ENCODE assay signal across 7 mouse cellular contexts in the genomic region with DNA sequence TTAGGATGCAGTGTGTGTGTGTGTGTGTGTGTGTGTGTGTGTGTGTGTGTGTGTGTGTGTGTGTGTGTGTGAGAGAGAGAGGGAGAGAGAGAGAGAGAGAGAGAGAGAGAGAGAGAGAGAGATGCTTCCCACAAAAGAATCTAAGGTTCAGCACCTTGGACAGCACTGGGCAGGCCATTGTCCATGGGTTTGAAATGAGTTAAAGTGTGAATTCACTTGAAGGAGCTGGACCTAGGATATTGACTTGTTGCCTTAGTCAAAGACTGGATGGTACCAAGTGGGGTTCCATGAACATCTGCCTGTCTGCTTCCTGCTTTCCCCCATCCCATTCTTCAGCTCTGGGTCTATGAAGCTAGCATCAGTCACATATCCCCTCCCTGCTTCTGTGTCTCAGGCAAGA. TPM values are rescaled to one million over a fixed set of nuclear protein-coding genes. Genes with fewer than 3 reads are reported as not detected.
DNase-seq lines count a peak whose midpoint lies in the region; ATAC-seq and TF ChIP-seq lines count a peak whose summit lies in the region.
"Not testable (repeated sequence)": the region's sequence is repeated elsewhere in the genome, so short reads cannot be mapped to it uniquely, and the experiment has no call there.

No protein-coding gene starts in this region.

- not testable (repeated sequence) for H3K27me3 ChIP-seq in forebrain, embryonic 15.5 days; limb, embryonic 14.5 days (ENCODE audit: control insufficient read depth, insufficient read depth, low read length); midbrain, embryonic 16.5 days (ENCODE audit: control insufficient read depth, insufficient read depth, low read depth, low read length)

- H3K9me3 ChIP-seq in forebrain, embryonic 15.5 days; limb, embryonic 14.5 days (ENCODE audit: control insufficient read depth, low read length); midbrain, embryonic 16.5 days (replicated peaks; ENCODE audit: control insufficient read depth, low read length, poor library complexity, severe bottlenecking): not testable (repeated sequence)

- H3K36me3 ChIP-seq in forebrain, embryonic 15.5 days; limb, embryonic 14.5 days (ENCODE audit: control insufficient read depth, insufficient read depth, low read length); midbrain, embryonic 16.5 days (ENCODE audit: control insufficient read depth, insufficient read depth, low read length): not testable (repeated sequence)

- not testable (repeated sequence) for H3K4me3 ChIP-seq in forebrain, embryonic 15.5 days; limb, embryonic 14.5 days (replicated peaks; ENCODE audit: low read length); midbrain, embryonic 16.5 days (ENCODE audit: low read depth, low read length)

- not testable (repeated sequence) for H3K9ac ChIP-seq in forebrain, embryonic 15.5 days (replicated peaks); limb, embryonic 14.5 days (ENCODE audit: low read depth, low read length, severe bottlenecking); midbrain, embryonic 16.5 days (ENCODE audit: low read depth, low read length)

- H3K4me1 ChIP-seq in forebrain, embryonic 15.5 days; limb, embryonic 14.5 days (ENCODE audit: control insufficient read depth, insufficient read depth, low read length); midbrain, embryonic 16.5 days (ENCODE audit: control insufficient read depth, insufficient read depth, low read length): not testable (repeated sequence)

- not testable (repeated sequence) for H3K4me2 ChIP-seq in forebrain, embryonic 15.5 days (replicated peaks); limb, embryonic 14.5 days (replicated peaks; ENCODE audit: low read depth, low read length, severe bottlenecking); midbrain, embryonic 16.5 days (ENCODE audit: low read length)

- ATAC-seq in forebrain, embryonic 15.5 days (replicated peaks); limb, embryonic 14.5 days (ENCODE audit: low FRiP score, low read depth); midbrain, embryonic 16.5 days: not testable (repeated sequence)

- TF ChIP-seq POLR2A in limb, embryonic 14.5 days (IDR thresholded peaks at IDR 0.05; ENCODE audit: borderline replicate concordance, extremely low read depth, insufficient read depth, insufficient read length) = not testable (repeated sequence)

- DNase-seq in A20 (ENCODE audit: low read depth, low spot score) = peak; percentile 30
- peak; percentile 42 for DNase-seq in ZHBTc4 (ENCODE audit: low read depth, low spot score)
- DNase-seq in embryo, embryonic 10 days (ENCODE audit: low spot score) = peak; percentile 81
- peak; percentile 33 for DNase-seq in induced T-regulatory cell, adult 2 months (ENCODE audit: low read depth)
- peak; percentile 59 for DNase-seq in limb, embryonic 14.5 days (ENCODE audit: low spot score)

- 0 out of 2 replicates have a peak overlapping the region, but pooled peaks have one; percentile 34 for H3K27ac ChIP-seq in forebrain, embryonic 15.5 days (replicated peaks)
- H3K27ac ChIP-seq in limb, embryonic 14.5 days (replicated peaks; ENCODE audit: low read depth, low read length) = not testable (repeated sequence)
- H3K27ac ChIP-seq in midbrain, embryonic 16.5 days (ENCODE audit: low read length) = peak overlapping the region; percentile 53; the same call in 1 of the 2 replicates

RNA-seq across cellular contexts. Expression of a gene that starts 17.8 kb away (rescaled TPM):
- polyA plus RNA-seq in forebrain, embryonic 15.5 days (2015; fragmentation: Nextera tagmentation; extraction: Ambion mirVana) = 42.0 and 47.6 TPM in 2 replicates
- polyA plus RNA-seq in limb, embryonic 14.5 days (2012; rRNA removed) = 38.9 and 46.5 TPM in 2 replicates
- 48.5 and 51.1 TPM in 2 replicates for polyA plus RNA-seq in limb, embryonic 14.5 days (2014; fragmentation: Nextera tagmentation; extraction: Ambion mirVana)
- polyA plus RNA-seq in midbrain, embryonic 16.5 days (2015; fragmentation: Nextera tagmentation; extraction: Ambion mirVana) = 40.8 and 41.0 TPM in 2 replicates

Comparison
In these comparisons a context has a peak if more than half of its experiments do, and no peak if none do; other contexts are left out.
1. DNase-seq: peak in every context shown above with its lines; median percentile 81 in embryo, embryonic 10 days; 59 in limb, embryonic 14.5 days; 42 in ZHBTc4; 33 in induced T-regulatory cell, adult 2 months; 30 in A20.